Mouse (Mus musculus): ENCODE results near the gene Icmt. TPM values are rescaled to one million over a fixed set of nuclear protein-coding genes. Genes with fewer than 3 reads are reported as not detected.

Icmt gene
- polyA plus RNA-seq, 1 experiment from 2014 or later = 13.2 TPM

GRCm38 (mm10) chr4:152290385-152290784 is 6.6 kb upstream of the Icmt start:
- Histone ChIP-seq H3K4me1 (ENCODE audit: control insufficient read depth, insufficient read depth, low read length) (peaks cover 23% of the 10 kb centered on the region), H3K27ac (ENCODE audit: low read depth, low read length) (no peak overlapping the region), H3K4me2 (ENCODE audit: low read length) (peak overlapping the region; percentile 61), H3K27me3 (replicated peaks; ENCODE audit: control insufficient read depth, insufficient read depth, low read length) (peaks cover 83% of the 10 kb centered on the region), H3K4me3 (ENCODE audit: low read depth, low read length) (peak overlapping the region; percentile 27), H3K36me3 (ENCODE audit: control insufficient read depth, insufficient read depth, low read length) (no peaks in the 10 kb centered on the region), H3K9ac (ENCODE audit: low read length) (peak overlapping the region; percentile 55), H3K9me3 (replicated peaks; ENCODE audit: control insufficient read depth, low read length) (no peaks in the 10 kb centered on the region)
- ATAC-seq (peak; percentile 57), DNase-seq (ENCODE audit: low spot score) (peak; percentile 64)
- under 1% methylated on average over 16 of the region's 39 CpGs for WGBS

GRCm38 (mm10) chr4:152290991-152291390 is 6.0 kb upstream of the Icmt start:
- Histone ChIP-seq H3K27ac (ENCODE audit: low read depth, low read length) (no peak overlapping the region), H3K4me3 (ENCODE audit: low read depth, low read length) (peak overlapping the region; percentile 27; the same call in 1 of the 2 replicates), H3K4me1 (ENCODE audit: control insufficient read depth, insufficient read depth, low read length) (peaks cover 23% of the 10 kb centered on the region), H3K9me3 (replicated peaks; ENCODE audit: control insufficient read depth, low read length) (no peaks in the 10 kb centered on the region), H3K9ac (ENCODE audit: low read length) (no peak overlapping the region), H3K36me3 (ENCODE audit: control insufficient read depth, insufficient read depth, low read length) (no peaks in the 10 kb centered on the region), H3K4me2 (ENCODE audit: low read length) (peak overlapping the region; percentile 61; the same call in 1 of the 2 replicates), H3K27me3 (replicated peaks; ENCODE audit: control insufficient read depth, insufficient read depth, low read length) (peaks cover 80% of the 10 kb centered on the region)
- 5% methylated on average over 11 of the region's 11 CpGs for WGBS
- DNase-seq (ENCODE audit: low spot score) = no peak
- ATAC-seq = no peak

- H3K36me3 ChIP-seq (ENCODE audit: control insufficient read depth, insufficient read depth, low read length) = no peaks in the 10 kb centered on the region
- H3K4me1 ChIP-seq (ENCODE audit: control insufficient read depth, insufficient read depth, low read length) = peaks cover 23% of the 10 kb centered on the region
- no peak for ATAC-seq
- peak within 1 kb of the TSS; percentile 27 for H3K4me3 ChIP-seq (ENCODE audit: low read depth, low read length)
- H3K9me3 ChIP-seq (replicated peaks; ENCODE audit: control insufficient read depth, low read length) = no peaks in the 10 kb centered on the region
- peaks cover 74% of the 10 kb centered on the region for H3K27me3 ChIP-seq (replicated peaks; ENCODE audit: control insufficient read depth, insufficient read depth, low read length)
- H3K27ac ChIP-seq (ENCODE audit: low read depth, low read length) = no peak within 1 kb of the TSS
- WGBS = 16% methylated on average over 6 of the region's 6 CpGs
- no peak for DNase-seq (ENCODE audit: low spot score)
- H3K9ac ChIP-seq (ENCODE audit: low read length) = peak within 1 kb of the TSS; percentile 55
- H3K4me2 ChIP-seq (ENCODE audit: low read length) = peak within 1 kb of the TSS; percentile 61
Measured at GRCm38 (mm10) chr4:152291562-152291961, 5.5 kb upstream of the Icmt start, which contains the start of gene Hes3. TSS of gene Hes3 (minus strand) at chr4:152291662.

- no peak overlapping the region for H3K4me3 ChIP-seq (ENCODE audit: low read depth, low read length)
- H3K4me1 ChIP-seq (ENCODE audit: control insufficient read depth, insufficient read depth, low read length) = peaks cover 20% of the 10 kb centered on the region
- H3K36me3 ChIP-seq (ENCODE audit: control insufficient read depth, insufficient read depth, low read length) = no peaks in the 10 kb centered on the region
- peaks cover 68% of the 10 kb centered on the region for H3K27me3 ChIP-seq (replicated peaks; ENCODE audit: control insufficient read depth, insufficient read depth, low read length)
- H3K9ac ChIP-seq (ENCODE audit: low read length) = 0 out of 2 replicates have a peak overlapping the region, but pooled peaks have one; percentile 26
- DNase-seq (ENCODE audit: low spot score) (no peak), ATAC-seq (no peak)
- H3K9me3 ChIP-seq (replicated peaks; ENCODE audit: control insufficient read depth, low read length) = no peaks in the 10 kb centered on the region
- H3K4me2 ChIP-seq (ENCODE audit: low read length) = no peak overlapping the region
- 2% methylated on average over 12 of the region's 12 CpGs for WGBS
- H3K27ac ChIP-seq (ENCODE audit: low read depth, low read length) = no peak overlapping the region
Measured at GRCm38 (mm10) chr4:152292102-152292765, 4.8 kb upstream of the Icmt start.

- no peak overlapping the region for H3K4me3 ChIP-seq (ENCODE audit: low read depth, low read length)
- no peak overlapping the region for H3K4me2 ChIP-seq (ENCODE audit: low read length)
- DNase-seq (ENCODE audit: low spot score) (no peak), ATAC-seq (no peak)
- no peak overlapping the region for H3K27ac ChIP-seq (ENCODE audit: low read depth, low read length)
- H3K9ac ChIP-seq (ENCODE audit: low read length) = no peak overlapping the region
- no peaks in the 10 kb centered on the region for H3K9me3 ChIP-seq (replicated peaks; ENCODE audit: control insufficient read depth, low read length)
- peaks cover 52% of the 10 kb centered on the region for H3K27me3 ChIP-seq (replicated peaks; ENCODE audit: control insufficient read depth, insufficient read depth, low read length)
- H3K4me1 ChIP-seq (ENCODE audit: control insufficient read depth, insufficient read depth, low read length) = peaks cover 23% of the 10 kb centered on the region
- no peaks in the 10 kb centered on the region for H3K36me3 ChIP-seq (ENCODE audit: control insufficient read depth, insufficient read depth, low read length)
- 61% methylated on average over 10 of the region's 10 CpGs for WGBS
Measured at GRCm38 (mm10) chr4:152294188-152294929, 2.7 kb upstream of the Icmt start.

DNA sequence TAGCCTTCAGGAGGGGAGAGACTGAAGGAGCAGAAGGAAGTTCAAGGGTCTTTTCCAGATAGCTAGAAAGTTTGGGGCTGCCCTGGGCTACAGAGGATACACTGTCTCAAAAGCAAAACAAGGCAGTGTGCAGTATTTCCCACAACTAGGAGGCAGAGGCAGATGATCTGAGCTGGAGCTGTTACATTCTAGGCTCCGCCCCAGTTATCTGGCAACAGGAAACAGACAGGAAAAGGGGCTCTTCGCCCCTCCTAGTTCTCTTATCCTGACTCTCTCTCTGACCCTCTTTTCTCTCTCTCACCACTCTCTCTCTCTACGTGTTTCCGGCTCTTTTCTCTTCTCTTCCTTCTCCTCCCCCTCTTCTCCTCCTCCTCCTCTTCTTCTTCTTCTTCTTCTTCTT is 1.1 kb upstream of the Icmt start:
- H3K4me1 ChIP-seq (ENCODE audit: control insufficient read depth, insufficient read depth, low read length) = peaks cover 12% of the 10 kb centered on the region
- H3K9ac ChIP-seq (ENCODE audit: low read length) = no peak overlapping the region
- H3K27me3 ChIP-seq (replicated peaks; ENCODE audit: control insufficient read depth, insufficient read depth, low read length) = peaks cover 38% of the 10 kb centered on the region
- H3K4me3 ChIP-seq (ENCODE audit: low read depth, low read length) = no peak overlapping the region
- DNase-seq (ENCODE audit: low spot score) (no peak), ATAC-seq (no peak)
- peaks cover 9% of the 10 kb centered on the region for H3K36me3 ChIP-seq (ENCODE audit: control insufficient read depth, insufficient read depth, low read length)
- no peak overlapping the region for H3K4me2 ChIP-seq (ENCODE audit: low read length)
- H3K27ac ChIP-seq (ENCODE audit: low read depth, low read length) = no peak overlapping the region
- no peaks in the 10 kb centered on the region for H3K9me3 ChIP-seq (replicated peaks; ENCODE audit: control insufficient read depth, low read length)
- WGBS = 68% methylated on average over 4 of the region's 4 CpGs

DNA sequence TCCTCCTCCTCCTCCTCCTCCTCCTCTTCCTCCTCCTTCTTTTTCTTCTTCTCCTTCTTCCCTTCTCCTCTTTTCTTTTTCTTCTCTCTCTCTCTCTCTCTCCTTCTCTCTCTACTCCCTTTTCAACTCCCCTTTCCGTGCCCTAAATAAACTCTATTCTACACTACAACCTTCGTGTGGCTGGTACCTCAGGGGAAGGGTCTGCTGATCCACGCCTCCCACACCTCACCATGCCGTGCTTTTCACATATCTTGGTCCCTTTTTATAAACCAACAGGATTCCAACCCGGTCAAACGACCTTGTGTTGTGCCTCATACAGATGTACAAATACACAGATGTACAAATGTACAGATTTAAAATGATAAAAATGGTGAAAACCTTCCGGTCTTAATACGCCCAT is 656 bp upstream of the Icmt start:
- ATAC-seq = no peak
- Histone ChIP-seq H3K9ac (ENCODE audit: low read length) (peak overlapping the region; percentile 46; the same call in 1 of the 2 replicates), H3K4me2 (ENCODE audit: low read length) (peak overlapping the region; percentile 66), H3K4me1 (ENCODE audit: control insufficient read depth, insufficient read depth, low read length) (peaks cover 11% of the 10 kb centered on the region), H3K9me3 (replicated peaks; ENCODE audit: control insufficient read depth, low read length) (no peaks in the 10 kb centered on the region), H3K36me3 (ENCODE audit: control insufficient read depth, insufficient read depth, low read length) (peaks cover 13% of the 10 kb centered on the region), H3K4me3 (ENCODE audit: low read depth, low read length) (peak overlapping the region; percentile 95), H3K27ac (ENCODE audit: low read depth, low read length) (no peak overlapping the region), H3K27me3 (replicated peaks; ENCODE audit: control insufficient read depth, insufficient read depth, low read length) (peaks cover 34% of the 10 kb centered on the region)
- no peak for DNase-seq (ENCODE audit: low spot score)
- 21% methylated on average over 8 of the region's 8 CpGs for WGBS

GRCm38 (mm10) chr4:152298836-152299235 is 1.8 kb downstream of the Icmt start:
- Histone ChIP-seq H3K27ac (ENCODE audit: low read depth, low read length) (no peak overlapping the region), H3K4me2 (ENCODE audit: low read length) (peak overlapping the region; percentile 95; the same call in 1 of the 2 replicates), H3K36me3 (ENCODE audit: control insufficient read depth, insufficient read depth, low read length) (peaks cover 36% of the 10 kb centered on the region), H3K9ac (ENCODE audit: low read length) (peak overlapping the region; percentile 98; the same call in 1 of the 2 replicates), H3K4me3 (ENCODE audit: low read depth, low read length) (no peak overlapping the region), H3K4me1 (ENCODE audit: control insufficient read depth, insufficient read depth, low read length) (peaks cover 11% of the 10 kb centered on the region), H3K9me3 (replicated peaks; ENCODE audit: control insufficient read depth, low read length) (no peaks in the 10 kb centered on the region), H3K27me3 (replicated peaks; ENCODE audit: control insufficient read depth, insufficient read depth, low read length) (peaks cover 9% of the 10 kb centered on the region)
- DNase-seq (ENCODE audit: low spot score) = no peak
- ATAC-seq = no peak
- 87% methylated on average over 14 of the region's 14 CpGs for WGBS

DNA sequence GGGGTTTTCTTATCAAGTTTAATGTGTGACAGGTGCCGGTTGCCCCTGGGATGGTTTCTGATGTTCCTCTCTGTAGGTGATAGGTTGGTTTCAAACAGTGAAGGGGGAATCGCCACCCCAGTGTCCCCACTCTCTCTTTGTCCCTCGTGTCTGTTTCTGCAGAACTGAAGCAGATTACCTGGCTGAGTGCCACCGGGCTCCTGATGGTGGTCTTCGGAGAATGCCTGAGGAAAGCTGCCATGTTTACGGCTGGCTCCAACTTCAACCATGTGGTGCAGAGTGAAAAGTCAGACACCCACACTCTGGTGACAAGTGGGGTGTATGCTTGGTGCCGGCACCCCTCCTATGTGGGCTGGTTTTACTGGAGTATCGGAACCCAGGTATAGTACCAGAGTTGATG is 3.3 kb downstream of the Icmt start:
- H3K4me3 ChIP-seq (ENCODE audit: low read depth, low read length) = no peak overlapping the region
- no peak overlapping the region for H3K4me2 ChIP-seq (ENCODE audit: low read length)
- no peaks in the 10 kb centered on the region for H3K9me3 ChIP-seq (replicated peaks; ENCODE audit: control insufficient read depth, low read length)
- ATAC-seq (no peak), DNase-seq (ENCODE audit: low spot score) (no peak)
- H3K36me3 ChIP-seq (ENCODE audit: control insufficient read depth, insufficient read depth, low read length) = peaks cover 49% of the 10 kb centered on the region
- H3K9ac ChIP-seq (ENCODE audit: low read length) = no peak overlapping the region
- H3K4me1 ChIP-seq (ENCODE audit: control insufficient read depth, insufficient read depth, low read length) = peaks cover 11% of the 10 kb centered on the region
- peaks cover 3% of the 10 kb centered on the region for H3K27me3 ChIP-seq (replicated peaks; ENCODE audit: control insufficient read depth, insufficient read depth, low read length)
- 74% methylated on average over 8 of the region's 8 CpGs for WGBS
- H3K27ac ChIP-seq (ENCODE audit: low read depth, low read length) = no peak overlapping the region

Measured in forebrain, embryonic 14.5 days (tissue).